Mouse (Mus musculus) myocyte (in vitro differentiated cells): ENCODE measurements around the gene Cops7b.

Experiments
- E2F4 ChIP-seq: IDR thresholded peaks from one replicate; pipeline ENCODE4 v1.6.1; 2011; ENCODE audit warnings: mild to moderate bottlenecking, control low read depth, moderate library complexity; ENCODE audit not compliant: insufficient read depth
- MAX ChIP-seq: IDR thresholded peaks from one replicate; pipeline ENCODE4 v1.6.1; 2011; ENCODE audit warnings: low read depth, mild to moderate bottlenecking, control low read depth
- POLR2A ChIP-seq: IDR thresholded peaks from one replicate; pipeline ENCODE4 v1.6.1; 2011; ENCODE audit warnings: low read depth, mild to moderate bottlenecking, control low read depth, moderate library complexity; ENCODE audit not compliant: insufficient read length
- USF1 ChIP-seq: IDR thresholded peaks from one replicate; pipeline ENCODE4 v1.6.1; 2011; ENCODE audit warnings: low read depth, mild to moderate bottlenecking, control low read depth, moderate library complexity

DNA sequence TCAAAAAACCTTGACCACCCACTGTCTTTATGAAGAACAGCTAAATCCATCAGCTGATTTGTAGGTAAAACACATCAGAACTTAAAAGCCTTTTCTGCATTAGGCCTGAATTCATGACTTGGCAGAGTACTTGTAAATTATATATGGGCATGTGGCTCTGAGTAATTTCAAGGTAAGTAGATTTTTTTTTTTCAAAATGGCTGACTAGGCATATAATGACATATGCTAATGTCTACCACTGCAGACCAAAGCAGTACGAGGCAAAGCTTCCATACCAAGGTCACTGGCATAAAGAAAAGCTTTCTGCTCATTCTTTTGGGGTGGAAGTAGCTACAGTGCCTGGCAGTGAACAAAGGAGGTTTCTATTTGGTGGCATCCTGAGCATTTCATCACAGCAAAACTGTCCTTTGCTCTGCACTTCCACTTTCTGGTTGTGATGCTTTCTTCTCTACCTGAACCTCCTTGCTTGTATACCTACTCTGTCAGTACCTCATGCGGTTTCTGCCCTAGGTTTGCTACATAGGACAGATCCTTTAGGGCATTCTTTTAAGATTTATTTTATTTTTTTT, 13.3 kb upstream of the Cops7b start:
- no peak for TF ChIP-seq POLR2A
- no peak for TF ChIP-seq E2F4
- TF ChIP-seq USF1, result no peak
- no peak for TF ChIP-seq MAX
